Mouse (Mus musculus) neural tube, embryonic 12.5 days (tissue): ENCODE measurements at regions not wholly inside any gene's neighbourhood (a gene's known extent, or its start where the extent isn't known, plus 50 kb on each side); places are given as distances from the start of the nearest gene placed in this dataset.

ENCODE experiments used
- ATAC-seq: fragments of 200-750 bp; cut with Nextera tagmentation; 2 replicates; pipeline ENCODE4 v1.8.0; 2017; ENCODE audit warnings: low read depth, mild to moderate bottlenecking, moderate TSS enrichment, moderate library complexity; ENCODE audit not compliant: low FRiP score
- H3K27ac ChIP-seq: fragments of 300-500 bp; sonication (generic); 2 replicates; pipeline ENCODE4 v1.5.1; 2016
- H3K27me3 ChIP-seq: fragments of 300-500 bp; sonication (generic); replicated peaks from 2 replicates; pipeline ENCODE4 v1.6.1; 2016; ENCODE audit warnings: mild to moderate bottlenecking
- H3K36me3 ChIP-seq: fragments of 300-500 bp; sonication (generic); 2 replicates; pipeline ENCODE4 v1.6.1; 2016; ENCODE audit warnings: mild to moderate bottlenecking
- H3K4me1 ChIP-seq: fragments of 300-500 bp; sonication (generic); 2 replicates; pipeline ENCODE4 v1.6.1; 2016
- H3K4me2 ChIP-seq: fragments of 300-500 bp; sonication (generic); replicated peaks from 2 replicates; pipeline ENCODE4 v1.6.1; 2016; ENCODE audit warnings: mild to moderate bottlenecking
- H3K4me3 ChIP-seq: fragments of 300-500 bp; sonication (generic); 2 replicates; pipeline ENCODE4 v1.5.1; 2016
- H3K9ac ChIP-seq: fragments of 300-500 bp; sonication (generic); 2 replicates; pipeline ENCODE4 v1.6.1; 2016; ENCODE audit warnings: mild to moderate bottlenecking
- H3K9me3 ChIP-seq: fragments of 300-500 bp; sonication (generic); 2 replicates; pipeline ENCODE4 v1.6.1; 2016; ENCODE audit warnings: mild to moderate bottlenecking
- WGBS: fragments of 180-500 bp; shearing (Covaris S2); methylation state at CpG from one replicate; pipeline ENCODE4 v1.1.7; 2016; 5-methylcytosine and 5-hydroxymethylcytosine counted together

DNA sequence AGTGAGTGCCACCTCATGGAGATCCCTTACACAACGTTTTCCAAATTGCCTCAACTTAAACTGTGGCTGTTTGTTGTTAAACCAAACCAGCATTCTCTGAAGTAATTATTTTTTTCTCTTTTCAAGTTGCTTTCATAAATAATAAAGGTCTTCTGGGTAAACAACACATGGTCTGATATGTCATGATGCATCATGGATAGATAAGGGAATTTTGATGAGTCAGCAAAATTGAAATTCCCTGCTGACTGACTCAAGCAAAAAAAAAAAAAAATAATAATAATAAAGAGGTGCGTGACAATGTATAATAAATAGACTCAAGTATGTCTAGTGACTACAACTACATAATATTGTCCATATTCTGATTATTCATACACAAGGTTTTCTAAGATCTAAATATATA is 201.8 kb downstream of the Adgb start:
- Histone ChIP-seq H3K4me3 (no peak overlapping the region), H3K9ac (no peak overlapping the region)
- no peak for ATAC-seq

DNA sequence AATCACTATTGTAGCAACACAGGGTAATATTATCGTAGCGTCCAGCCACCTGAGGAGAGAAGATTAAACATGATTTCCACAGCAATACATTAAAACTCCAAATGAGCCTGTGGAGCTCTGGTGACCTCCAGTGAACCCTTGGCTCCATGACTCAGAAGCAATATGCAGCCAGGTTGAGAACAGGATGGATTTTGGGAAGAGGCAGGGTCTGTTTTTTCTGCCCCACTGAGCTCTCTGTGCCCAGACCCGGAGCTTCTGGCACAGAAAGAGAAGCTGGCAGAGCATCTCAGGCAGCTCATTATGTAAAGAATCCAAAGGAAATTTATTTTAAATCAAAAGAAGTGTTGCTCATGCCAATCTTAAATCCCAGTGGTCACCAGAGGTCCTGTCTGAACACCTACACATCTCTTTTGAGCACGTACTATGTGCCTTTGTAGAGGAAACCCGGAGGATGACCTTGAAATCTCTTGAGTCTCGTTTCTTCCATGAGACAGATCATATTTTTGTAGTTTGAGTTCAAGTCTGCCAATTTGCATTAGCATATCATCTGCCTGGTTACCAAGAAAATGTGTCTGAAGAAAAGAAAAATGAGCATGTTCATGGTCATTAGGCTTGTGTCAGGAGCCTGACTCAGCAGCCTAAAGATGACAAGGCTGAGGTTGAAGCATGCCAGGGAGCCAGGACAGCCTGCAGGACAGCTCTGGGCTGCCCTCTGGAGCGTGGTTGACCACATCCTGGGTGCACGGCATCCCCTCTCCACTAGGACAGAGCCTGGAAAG is 219.4 kb downstream of the Adgb start:
- H3K27me3 ChIP-seq: no peaks in the 10 kb centered on the region
- no peak overlapping the region for H3K9ac ChIP-seq
- H3K27ac ChIP-seq: no peak overlapping the region
- H3K4me3 ChIP-seq: no peak overlapping the region
- ATAC-seq: no peak
- H3K4me1 ChIP-seq: no peaks in the 10 kb centered on the region
- no peaks in the 10 kb centered on the region for H3K36me3 ChIP-seq
- WGBS: 80% methylated on average over 8 of the region's 8 CpGs
- no peak overlapping the region for H3K4me2 ChIP-seq
- H3K9me3 ChIP-seq: no peaks in the 10 kb centered on the region

More for the DNA sequence above, 201.8 kb downstream of the Adgb start:
- WGBS: 78% methylated on average over 2 of the region's 2 CpGs
- Histone ChIP-seq H3K4me2 (no peak overlapping the region), H3K27ac (no peak overlapping the region), H3K27me3 (no peaks in the 10 kb centered on the region), H3K9me3 (no peaks in the 10 kb centered on the region), H3K36me3 (no peaks in the 10 kb centered on the region), H3K4me1 (no peaks in the 10 kb centered on the region)

DNA sequence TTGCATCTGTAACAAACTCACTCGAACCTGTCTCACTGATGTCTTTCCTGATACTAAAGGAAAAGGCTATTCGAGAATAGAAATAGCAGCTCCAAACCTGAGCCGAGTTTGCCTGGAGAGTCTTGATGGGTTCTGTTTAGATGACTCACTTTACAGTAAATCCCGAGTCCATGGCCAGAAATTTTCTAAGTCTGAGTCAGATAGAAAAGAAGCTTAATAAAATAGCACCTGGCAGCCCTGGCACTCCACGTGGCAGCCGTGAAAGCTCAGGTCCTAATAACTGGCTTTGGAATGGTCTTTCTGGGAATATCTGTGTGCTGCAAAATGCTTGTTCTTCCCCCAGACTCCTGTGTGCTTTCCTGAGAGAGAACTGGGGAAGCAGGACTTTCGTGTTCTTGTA is 220.0 kb downstream of the Adgb start:
- Histone ChIP-seq H3K9ac (no peak overlapping the region), H3K4me1 (no peaks in the 10 kb centered on the region), H3K4me2 (no peak overlapping the region), H3K27ac (no peak overlapping the region), H3K4me3 (no peak overlapping the region), H3K9me3 (no peaks in the 10 kb centered on the region), H3K27me3 (no peaks in the 10 kb centered on the region), H3K36me3 (no peaks in the 10 kb centered on the region)
- WGBS: 85% methylated on average over 7 of the region's 7 CpGs
- ATAC-seq: no peak

- Histone ChIP-seq H3K9me3 (no peaks in the 10 kb centered on the region), H3K36me3 (no peaks in the 10 kb centered on the region), H3K4me1 (no peaks in the 10 kb centered on the region), H3K27me3 (no peaks in the 10 kb centered on the region), H3K4me2 (no peak overlapping the region), H3K9ac (no peak overlapping the region), H3K4me3 (no peak overlapping the region), H3K27ac (no peak overlapping the region)
- no peak for ATAC-seq
- 90% methylated on average over 14 of the region's 14 CpGs for WGBS
Measured at GRCm38 (mm10) chr10:10234894-10235523, 237.1 kb downstream of the Adgb start.

- 92% methylated on average over 6 of the region's 6 CpGs for WGBS
- Histone ChIP-seq H3K9me3 (no peaks in the 10 kb centered on the region), H3K27ac (no peak overlapping the region), H3K36me3 (no peaks in the 10 kb centered on the region), H3K4me3 (no peak overlapping the region), H3K9ac (no peak overlapping the region), H3K27me3 (no peaks in the 10 kb centered on the region), H3K4me1 (no peaks in the 10 kb centered on the region), H3K4me2 (no peak overlapping the region)
- no peak for ATAC-seq
Measured at GRCm38 (mm10) chr10:10224582-10225144, 247.5 kb downstream of the Adgb start.

- Histone ChIP-seq H3K27me3 (no peaks in the 10 kb centered on the region), H3K4me2 (no peak overlapping the region), H3K4me1 (no peaks in the 10 kb centered on the region), H3K36me3 (no peaks in the 10 kb centered on the region), H3K27ac (no peak overlapping the region), H3K9ac (no peak overlapping the region), H3K4me3 (no peak overlapping the region), H3K9me3 (no peaks in the 10 kb centered on the region)
- ATAC-seq: no peak
- WGBS: 90% methylated on average over 4 of the region's 4 CpGs
Measured at GRCm38 (mm10) chr10:10219726-10220125, 252.4 kb downstream of the Adgb start.

DNA sequence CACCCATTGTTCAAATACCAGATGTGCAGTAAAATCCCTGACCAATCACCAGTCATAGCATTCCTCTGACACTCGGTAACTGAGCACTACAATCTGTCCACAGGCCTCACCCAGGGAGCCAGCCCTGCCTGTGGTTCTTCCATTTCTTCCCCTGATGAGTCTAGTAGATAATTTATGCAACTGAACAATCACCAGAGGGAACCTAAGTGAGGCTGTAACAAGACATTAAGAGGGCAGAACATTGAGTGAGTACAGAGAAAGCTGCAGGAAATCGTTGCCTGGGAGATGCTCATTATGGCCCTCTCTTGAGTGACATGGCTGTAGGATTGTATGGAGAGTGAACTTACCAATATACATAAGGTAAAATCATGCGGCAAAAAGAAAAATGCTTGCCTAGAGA is 255.2 kb downstream of the Adgb start:
- H3K27me3 ChIP-seq: no peaks in the 10 kb centered on the region
- no peak overlapping the region for H3K4me3 ChIP-seq
- H3K4me1 ChIP-seq: no peaks in the 10 kb centered on the region
- 46% methylated on average over 3 of the region's 3 CpGs for WGBS
- H3K36me3 ChIP-seq: no peaks in the 10 kb centered on the region
- H3K27ac ChIP-seq: no peak overlapping the region
- H3K4me2 ChIP-seq: no peak overlapping the region
- peak; percentile 53; the same call in 1 of the 2 replicates for ATAC-seq
- no peaks in the 10 kb centered on the region for H3K9me3 ChIP-seq
- no peak overlapping the region for H3K9ac ChIP-seq

DNA sequence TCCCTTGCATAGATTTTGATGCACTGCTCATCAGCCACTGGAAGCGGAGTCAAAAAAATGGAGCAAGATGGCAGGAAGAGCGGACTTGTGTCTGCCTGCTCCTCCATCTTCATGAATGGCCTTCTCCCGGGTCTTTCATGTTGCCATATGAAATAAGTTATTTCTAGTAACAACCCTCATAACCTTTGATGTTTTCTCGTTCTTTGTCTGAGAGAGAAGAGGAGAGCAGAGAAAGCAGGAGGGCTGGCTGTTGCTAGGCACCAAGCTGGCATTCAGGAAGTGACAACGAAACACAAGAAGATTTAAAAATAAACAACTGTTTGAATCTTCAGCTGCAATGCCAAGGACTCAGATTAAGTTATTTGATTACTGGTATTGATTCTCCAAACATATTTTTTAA is 256.8 kb downstream of the Adgb start:
- Histone ChIP-seq H3K27me3 (no peaks in the 10 kb centered on the region), H3K36me3 (no peaks in the 10 kb centered on the region), H3K27ac (no peak overlapping the region), H3K4me2 (no peak overlapping the region), H3K4me1 (no peaks in the 10 kb centered on the region), H3K4me3 (no peak overlapping the region), H3K9me3 (no peaks in the 10 kb centered on the region), H3K9ac (no peak overlapping the region)
- 52% methylated on average over 5 of the region's 5 CpGs for WGBS
- no peak for ATAC-seq

- H3K27ac ChIP-seq: no peak overlapping the region
- no peak overlapping the region for H3K4me3 ChIP-seq
- H3K36me3 ChIP-seq: no peaks in the 10 kb centered on the region
- no peaks in the 10 kb centered on the region for H3K27me3 ChIP-seq
- no peak overlapping the region for H3K9ac ChIP-seq
- 92% methylated on average over 5 of the region's 5 CpGs for WGBS
- ATAC-seq: no peak
- no peaks in the 10 kb centered on the region for H3K4me1 ChIP-seq
- H3K4me2 ChIP-seq: no peak overlapping the region
- H3K9me3 ChIP-seq: no peaks in the 10 kb centered on the region
Measured at GRCm38 (mm10) chr10:10208354-10208753, 263.8 kb downstream of the Adgb start.

GRCm38 (mm10) chr10:10205805-10206520 is 266.2 kb downstream of the Adgb start:
- 78% methylated on average over 7 of the region's 7 CpGs for WGBS
- H3K9me3 ChIP-seq: no peaks in the 10 kb centered on the region
- ATAC-seq: no peak
- H3K4me3 ChIP-seq: no peak overlapping the region
- no peak overlapping the region for H3K9ac ChIP-seq
- H3K36me3 ChIP-seq: no peaks in the 10 kb centered on the region
- H3K4me2 ChIP-seq: no peak overlapping the region
- no peaks in the 10 kb centered on the region for H3K4me1 ChIP-seq
- H3K27me3 ChIP-seq: no peaks in the 10 kb centered on the region
- H3K27ac ChIP-seq: no peak overlapping the region

GRCm38 (mm10) chr10:10203982-10204381 is 268.1 kb downstream of the Adgb start:
- H3K9ac ChIP-seq: no peak overlapping the region
- 85% methylated on average over 7 of the region's 7 CpGs for WGBS
- H3K4me1 ChIP-seq: no peaks in the 10 kb centered on the region
- no peak for ATAC-seq
- no peaks in the 10 kb centered on the region for H3K27me3 ChIP-seq
- no peak overlapping the region for H3K4me3 ChIP-seq
- no peaks in the 10 kb centered on the region for H3K36me3 ChIP-seq
- H3K9me3 ChIP-seq: no peaks in the 10 kb centered on the region
- no peak overlapping the region for H3K4me2 ChIP-seq
- no peak overlapping the region for H3K27ac ChIP-seq

- WGBS: 93% methylated on average over 2 of the region's 2 CpGs
Measured at GRCm38 (mm10) chr10:10190308-10190707, 281.8 kb downstream of the Adgb start.

More at GRCm38 (mm10) chr10:10190308-10190707, 281.8 kb downstream of the Adgb start:
- Histone ChIP-seq H3K27me3 (no peaks in the 10 kb centered on the region), H3K9me3 (no peaks in the 10 kb centered on the region), H3K4me3 (no peak overlapping the region), H3K36me3 (no peaks in the 10 kb centered on the region), H3K27ac (no peak overlapping the region), H3K4me2 (no peak overlapping the region), H3K4me1 (no peaks in the 10 kb centered on the region), H3K9ac (no peak overlapping the region)
- no peak for ATAC-seq
